Mouse (Mus musculus) heart, postnatal 0 days (tissue): Measurements from ENCODE around the gene Cbfa2t3.

Experiments
- CTCF ChIP-seq: IDR thresholded peaks from 2 replicates; pipeline ENCODE4 v1.5.1; 2016; ENCODE audit warnings: antibody characterized with exemption, control low read depth, low read depth
- EP300 ChIP-seq: IDR thresholded peaks from 2 replicates; pipeline ENCODE4 v1.6.1; 2016; ENCODE audit warnings: antibody characterized with exemption, low read depth

- TF ChIP-seq EP300 (no peak), CTCF (no peak)
These were observed 112.7 kb downstream of the Cbfa2t3 start for GRCm38 (mm10) chr8:122586171-122586570.
